Mouse (Mus musculus) embryonic facial prominence, embryonic 11.5 days (tissue): Measurements from ENCODE around the gene Wsb2. TPM values are rescaled to one million over a fixed set of nuclear protein-coding genes. Genes with fewer than 3 reads are reported as not detected.
"Not testable (repeated sequence)": the region's sequence is repeated elsewhere in the genome, so short reads cannot be mapped to it uniquely, and the experiment has no call there.

Source experiments
- ATAC-seq: fragments of 200-750 bp; cut with Nextera tagmentation; replicated peaks from 2 replicates; pipeline ENCODE4 v1.8.0; 2017; ENCODE audit warnings: low read depth; ENCODE audit not compliant: insufficient number of reproducible peaks, low FRiP score, low TSS enrichment
- DNase-seq: peaks from one replicate; pipeline ENCODE4 v3.0.0-alpha.2; 2015; ENCODE audit warnings: low spot score
- H3K27ac ChIP-seq: fragments of 300-500 bp; sonication (generic); replicated peaks from 2 replicates; pipeline ENCODE4 v1.5.1; 2014; ENCODE audit warnings: mild to moderate bottlenecking, low read depth, low read length, control low read depth
- H3K27me3 ChIP-seq: fragments of 300-500 bp; sonication (generic); 2 replicates; pipeline ENCODE4 v1.6.1; 2014; ENCODE audit warnings: mild to moderate bottlenecking, low read length, moderate library complexity, mixed read lengths; ENCODE audit not compliant: control insufficient read depth, insufficient read depth
- H3K36me3 ChIP-seq: fragments of 300-500 bp; sonication (generic); replicated peaks from 2 replicates; pipeline ENCODE4 v1.6.1; 2014; ENCODE audit warnings: low read depth, mild to moderate bottlenecking, low read length, moderate library complexity, mixed read lengths; ENCODE audit not compliant: control insufficient read depth, insufficient read depth
- H3K4me1 ChIP-seq: fragments of 300-500 bp; sonication (generic); 2 replicates; pipeline ENCODE4 v1.6.1; 2014; ENCODE audit warnings: low read length, mixed read lengths; ENCODE audit not compliant: control insufficient read depth, insufficient read depth
- H3K4me2 ChIP-seq: fragments of 300-500 bp; sonication (generic); 2 replicates; pipeline ENCODE4 v1.6.1; 2014; ENCODE audit warnings: low read depth, mild to moderate bottlenecking, control low read depth, low read length, moderate library complexity
- H3K4me3 ChIP-seq: fragments of 300-500 bp; sonication (generic); 2 replicates; pipeline ENCODE4 v1.5.1; 2014; ENCODE audit warnings: low read depth, low read length, control low read depth
- H3K9ac ChIP-seq: fragments of 300-500 bp; sonication (generic); replicated peaks from 2 replicates; pipeline ENCODE4 v1.6.1; 2014; ENCODE audit warnings: mild to moderate bottlenecking, control low read depth, low read length
- H3K9me3 ChIP-seq: fragments of 300-500 bp; sonication (generic); replicated peaks from 2 replicates; pipeline ENCODE4 v1.6.1; 2016; ENCODE audit warnings: mild to moderate bottlenecking, low read length, inconsistent platforms, mixed read lengths; ENCODE audit not compliant: control insufficient read depth
- WGBS: fragments of 180-500 bp; shearing (Covaris S2); extraction: QIAGEN DNeasy Blood & Tissue Kit; methylation state at CpG from one replicate; pipeline ENCODE4 v1.1.7; 2014; 5-methylcytosine and 5-hydroxymethylcytosine counted together
- polyA plus RNA-seq: library from polyadenylated mRNA; unstranded; fragments of >200 nt; fragmentation: Nextera tagmentation; extraction: Ambion mirVana; gene quantifications from 2 replicates; pipeline ENCODE4 v1.2.1, GENCODE M21; 2014

Gene Wsb2
- polyA plus RNA-seq, 1 experiment from 2014 or later, result 53.6 TPM

GRCm38 (mm10) chr5:117376331-117376761 is 19.2 kb downstream of the Wsb2 start:
- no peak overlapping the region for H3K4me3 ChIP-seq
- no peak overlapping the region for H3K27ac ChIP-seq
- ATAC-seq (no peak), DNase-seq (no peak)
- no peaks in the 10 kb centered on the region for H3K9me3 ChIP-seq
- H3K36me3 ChIP-seq, result peaks cover 4% of the 10 kb centered on the region; the same call in 1 of the 2 replicates
- no peaks in the 10 kb centered on the region for H3K27me3 ChIP-seq
- no peak overlapping the region for H3K4me2 ChIP-seq
- H3K4me1 ChIP-seq, result no peaks in the 10 kb centered on the region
- WGBS, result 79% methylated on average over 11 of the region's 11 CpGs
- no peak overlapping the region for H3K9ac ChIP-seq

- not testable (repeated sequence) for H3K9me3 ChIP-seq, H3K4me2 ChIP-seq, ATAC-seq, H3K27me3 ChIP-seq, H3K4me3 ChIP-seq, H3K9ac ChIP-seq, H3K36me3 ChIP-seq, H3K27ac ChIP-seq, DNase-seq, H3K4me1 ChIP-seq
- 94% methylated on average over 14 of the region's 14 CpGs for WGBS
Measured at GRCm38 (mm10) chr5:117377731-117378130, 20.6 kb downstream of the Wsb2 start.

DNA sequence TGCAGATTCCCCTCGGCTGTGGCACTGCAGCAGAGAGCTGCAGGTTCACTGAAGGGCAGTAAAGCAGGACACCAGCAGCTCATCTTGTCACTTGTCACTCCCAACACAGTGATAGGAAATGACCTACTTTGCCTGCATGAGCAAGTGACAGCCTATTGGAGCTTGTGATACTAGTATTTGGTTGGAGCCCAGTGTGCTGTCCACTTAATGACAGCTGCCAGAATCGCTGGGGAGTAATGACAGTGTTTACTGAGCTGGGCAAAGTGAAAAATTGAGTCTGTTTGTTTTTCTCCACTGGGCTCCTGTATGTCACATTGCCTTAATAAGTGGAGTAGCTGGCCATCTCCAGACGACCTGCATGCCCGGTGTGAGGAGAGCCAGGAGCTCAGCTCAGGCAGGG is 23.1 kb downstream of the Wsb2 start:
- Histone ChIP-seq H3K9ac (no peak overlapping the region), H3K36me3 (peaks cover 7% of the 10 kb centered on the region), H3K27ac (no peak overlapping the region), H3K4me1 (no peaks in the 10 kb centered on the region), H3K9me3 (no peaks in the 10 kb centered on the region), H3K27me3 (no peaks in the 10 kb centered on the region), H3K4me2 (no peak overlapping the region), H3K4me3 (no peak overlapping the region)
- WGBS, result 81% methylated on average over 4 of the region's 4 CpGs
- ATAC-seq (no peak), DNase-seq (no peak)

DNA sequence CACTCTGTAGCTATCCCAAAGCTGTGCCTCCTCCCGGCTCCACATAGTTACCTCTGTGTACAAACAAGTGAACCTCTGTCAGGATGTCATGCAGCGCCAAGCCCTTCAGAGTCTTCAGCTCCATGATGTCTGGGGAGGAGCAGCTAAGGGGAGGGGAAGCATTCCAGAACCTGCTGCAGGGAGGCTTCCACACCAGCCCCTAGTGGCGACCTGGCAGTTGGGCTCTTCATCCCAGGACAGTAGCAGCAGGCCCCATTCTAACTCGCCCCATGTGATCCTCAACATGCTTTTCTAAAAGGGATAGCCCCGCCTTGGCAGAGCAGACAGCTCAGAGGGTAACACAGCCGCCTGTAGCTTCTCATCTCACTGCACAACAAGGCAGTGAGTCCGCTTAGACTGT is 24.7 kb downstream of the Wsb2 start:
- no peak overlapping the region for H3K27ac ChIP-seq
- ATAC-seq, result no peak
- WGBS, result 78% methylated on average over 7 of the region's 7 CpGs
- H3K9ac ChIP-seq, result no peak overlapping the region
- H3K4me1 ChIP-seq, result no peaks in the 10 kb centered on the region
- H3K4me3 ChIP-seq, result no peak overlapping the region
- peaks cover 4% of the 10 kb centered on the region for H3K36me3 ChIP-seq
- DNase-seq, result no peak
- no peaks in the 10 kb centered on the region for H3K27me3 ChIP-seq
- H3K9me3 ChIP-seq, result no peaks in the 10 kb centered on the region
- no peak overlapping the region for H3K4me2 ChIP-seq

DNA sequence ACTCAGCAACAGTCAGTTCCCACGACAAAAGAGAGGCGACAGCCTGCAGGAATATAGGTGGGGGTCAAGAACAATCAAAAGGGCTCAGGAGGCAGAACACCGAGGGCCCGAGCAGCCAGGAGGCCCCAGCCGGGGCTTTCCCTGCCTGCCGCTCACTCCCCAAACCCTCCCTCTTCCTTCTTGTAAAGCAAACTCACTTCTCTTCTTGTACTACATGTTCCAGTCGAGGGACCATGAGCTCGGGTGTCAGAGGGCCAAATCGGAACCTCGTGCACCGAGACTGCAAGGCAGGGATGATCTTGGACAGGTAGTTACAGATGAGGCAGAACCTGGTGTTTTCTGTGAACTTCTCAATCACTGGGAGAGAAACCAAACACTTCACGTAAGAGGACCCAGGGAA is 26.1 kb downstream of the Wsb2 start:
- Histone ChIP-seq H3K4me3 (no peak overlapping the region), H3K27ac (no peak overlapping the region), H3K9me3 (no peaks in the 10 kb centered on the region), H3K4me2 (no peak overlapping the region), H3K27me3 (no peaks in the 10 kb centered on the region), H3K36me3 (peaks cover 4% of the 10 kb centered on the region), H3K4me1 (no peaks in the 10 kb centered on the region), H3K9ac (no peak overlapping the region)
- DNase-seq, result no peak
- whole genome bisulfite sequencing, result 84% methylated on average over 12 of the region's 12 CpGs
- ATAC-seq, result no peak

DNA sequence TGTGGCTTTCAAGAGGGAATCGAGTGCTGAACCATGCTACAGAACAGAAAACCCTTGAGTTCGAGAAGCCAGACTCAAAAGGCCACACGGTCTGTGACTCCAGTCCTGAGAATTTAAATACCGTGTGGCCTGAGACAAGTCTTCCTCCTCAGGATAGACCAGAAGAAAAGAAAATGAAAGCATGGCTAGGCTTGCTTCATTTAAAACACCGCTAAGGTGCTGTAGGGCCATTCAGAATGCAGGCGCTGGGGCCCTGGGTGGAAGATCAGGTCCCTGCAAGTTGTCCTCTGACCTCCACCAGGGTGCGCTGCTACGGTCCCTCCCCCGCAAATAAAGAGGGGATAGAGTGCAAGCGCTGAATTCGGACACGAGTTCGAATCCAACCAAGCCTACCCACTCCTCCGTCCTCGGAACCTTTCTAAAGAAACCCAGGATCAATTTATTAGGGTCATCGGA is 31.2 kb downstream of the Wsb2 start:
- Histone ChIP-seq H3K36me3 (no peaks in the 10 kb centered on the region; the same call in 1 of the 2 replicates), H3K27me3 (no peaks in the 10 kb centered on the region), H3K9ac (peak overlapping the region; percentile 94), H3K9me3 (no peaks in the 10 kb centered on the region), H3K4me1 (no peaks in the 10 kb centered on the region), H3K27ac (0 out of 2 replicates have a peak overlapping the region, but pooled peaks have one; percentile 52), H3K4me3 (peak overlapping the region; percentile 84), H3K4me2 (peak overlapping the region; percentile 66)
- 14% methylated on average over 16 of the region's 16 CpGs for WGBS
- DNase-seq (peak; percentile 65), ATAC-seq (peak; percentile 45; the same call in 1 of the 2 replicates)

DNA sequence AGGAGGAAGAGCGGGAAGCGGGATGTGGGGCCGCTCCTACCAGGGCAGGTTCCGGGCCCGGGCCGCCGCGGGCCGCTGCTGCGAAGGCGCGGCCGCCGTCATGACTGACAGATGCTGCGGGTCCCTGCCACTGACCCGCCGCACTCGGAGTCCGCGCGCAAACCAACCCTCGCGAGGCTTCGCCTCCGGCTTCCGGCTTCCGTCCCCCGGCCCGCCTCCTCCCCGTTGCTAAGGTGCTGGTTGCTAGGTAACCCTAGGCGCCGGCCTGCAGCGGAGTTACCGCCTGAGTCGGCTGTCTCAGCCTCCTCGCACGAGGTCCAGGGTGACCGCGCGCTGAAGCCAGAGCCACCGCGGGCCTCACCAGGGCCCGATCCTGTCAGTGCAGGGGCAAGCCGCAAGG is 31.8 kb downstream of the Wsb2 start, which contains the start of gene Rfc5:
Gene Rfc5 (minus strand): TSS at position 171 of the 400 bp plus-strand sequence.
- no peaks in the 10 kb centered on the region for H3K27me3 ChIP-seq
- 0 out of 2 replicates have a peak within 1 kb of the TSS, but pooled peaks have one; percentile 52 for H3K27ac ChIP-seq
- no peaks in the 10 kb centered on the region for H3K9me3 ChIP-seq
- H3K9ac ChIP-seq, result peak within 1 kb of the TSS; percentile 94
- DNase-seq (peak; percentile 98), ATAC-seq (peak; percentile 92)
- H3K4me1 ChIP-seq, result no peaks in the 10 kb centered on the region
- under 1% methylated on average over 44 of the region's 44 CpGs for WGBS
- H3K4me3 ChIP-seq, result peak within 1 kb of the TSS; percentile 84
- peak within 1 kb of the TSS; percentile 66 for H3K4me2 ChIP-seq
- H3K36me3 ChIP-seq, result no peaks in the 10 kb centered on the region; the same call in 1 of the 2 replicates

DNA sequence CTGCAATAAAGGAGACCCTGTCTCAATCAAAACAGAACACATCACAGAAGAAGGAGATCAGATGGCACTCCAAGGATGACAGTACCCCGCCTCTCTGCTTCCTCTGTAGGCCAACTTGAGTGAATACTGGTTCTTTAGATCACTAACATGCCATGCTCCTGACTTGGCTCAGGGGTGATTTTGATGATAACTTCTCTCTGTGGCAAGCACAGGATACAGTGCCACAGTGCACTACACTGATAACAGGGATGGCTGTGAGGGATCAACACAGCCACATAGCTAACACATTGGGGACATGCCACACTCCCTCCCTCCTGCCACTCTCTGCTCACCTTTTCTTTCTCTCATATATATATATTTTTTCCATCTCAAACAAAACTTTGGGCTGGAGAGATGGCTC is 33.8 kb downstream of the Wsb2 start:
- DNase-seq (no peak), ATAC-seq (no peak)
- Histone ChIP-seq H3K27me3 (no peaks in the 10 kb centered on the region), H3K4me3 (no peak overlapping the region), H3K36me3 (no peaks in the 10 kb centered on the region), H3K4me1 (no peaks in the 10 kb centered on the region), H3K27ac (no peak overlapping the region), H3K9me3 (no peaks in the 10 kb centered on the region), H3K9ac (no peak overlapping the region), H3K4me2 (no peak overlapping the region)
- 88% methylated on average over 1 of the region's 1 CpGs for WGBS
